Mouse (Mus musculus): ENCODE measurements around the gene Prkcb.

Gene Prkcb

GRCm38 (mm10) chr7:122475038-122475437, 186.5 kb downstream of the Prkcb start:
- DNase-seq, result no peak

GRCm38 (mm10) chr7:122476697-122477096, 188.1 kb downstream of the Prkcb start:
- peak; percentile 53 for DNase-seq

GRCm38 (mm10) chr7:122477118-122477517, 188.6 kb downstream of the Prkcb start:
- no peak for DNase-seq

GRCm38 (mm10) chr7:122477566-122478564, 189.3 kb downstream of the Prkcb start:
- no peak for DNase-seq

GRCm38 (mm10) chr7:122483949-122484348, 195.4 kb downstream of the Prkcb start:
- DNase-seq, result no peak

GRCm38 (mm10) chr7:122487929-122488571, 199.5 kb downstream of the Prkcb start:
- DNase-seq, result no peak

GRCm38 (mm10) chr7:122492041-122492440, 203.5 kb downstream of the Prkcb start:
- DNase-seq, result peak; percentile 40

- DNase-seq, result peak; percentile 85
Observed at GRCm38 (mm10) chr7:122492936-122493335, 204.4 kb downstream of the Prkcb start.

GRCm38 (mm10) chr7:122494088-122494487, 205.5 kb downstream of the Prkcb start:
- peak; percentile 52 for DNase-seq

GRCm38 (mm10) chr7:122497516-122497915, 209.0 kb downstream of the Prkcb start:
- DNase-seq, result no peak

- DNase-seq, result no peak
Observed at GRCm38 (mm10) chr7:122498461-122498860, 209.9 kb downstream of the Prkcb start.

GRCm38 (mm10) chr7:122499743-122500597, 211.4 kb downstream of the Prkcb start:
- no peak for DNase-seq

GRCm38 (mm10) chr7:122506467-122506866, 217.9 kb downstream of the Prkcb start:
- DNase-seq, result no peak

GRCm38 (mm10) chr7:122509903-122510302, 221.4 kb downstream of the Prkcb start:
- DNase-seq, result no peak

GRCm38 (mm10) chr7:122512430-122512966, 223.9 kb downstream of the Prkcb start:
- DNase-seq, result no peak

- DNase-seq, result no peak
Observed at GRCm38 (mm10) chr7:122520850-122521638, 232.5 kb downstream of the Prkcb start.

GRCm38 (mm10) chr7:122528201-122528600, 239.7 kb downstream of the Prkcb start:
- DNase-seq, result no peak

GRCm38 (mm10) chr7:122528646-122529045, 240.1 kb downstream of the Prkcb start:
- DNase-seq, result no peak

GRCm38 (mm10) chr7:122533566-122534360, 245.2 kb downstream of the Prkcb start:
- DNase-seq, result no peak

GRCm38 (mm10) chr7:122544616-122545015, 256.1 kb downstream of the Prkcb start:
- no peak for DNase-seq

GRCm38 (mm10) chr7:122556575-122557140, 268.1 kb downstream of the Prkcb start:
- peak; percentile 36 for DNase-seq

Measured in cerebellum, adult 9-11 months (tissue).